Mouse (Mus musculus): ENCODE measurements at regions not wholly inside any gene's neighbourhood (a gene's known extent, or its start where the extent isn't known, plus 50 kb on each side); places are given as distances from the start of the nearest gene placed in this dataset.

DNA sequence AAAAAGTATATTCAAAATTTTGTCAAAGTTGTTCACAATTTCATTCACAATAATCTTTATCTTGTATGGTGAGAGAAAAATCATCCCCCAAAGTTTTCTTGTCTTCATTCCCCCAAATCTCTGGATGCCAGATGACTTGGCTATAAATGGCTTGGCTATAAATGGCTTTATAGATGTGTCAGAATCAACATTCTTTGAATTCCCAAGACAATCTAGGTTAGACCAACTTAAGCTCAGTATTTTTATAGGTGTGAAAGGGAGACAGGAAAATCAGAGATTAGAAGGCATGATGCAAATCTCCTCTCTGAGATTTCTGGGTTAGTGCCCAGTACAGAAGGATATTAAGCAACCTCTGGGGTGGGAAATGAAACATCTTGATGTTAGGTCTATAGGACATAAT is 685.4 kb downstream of the Ttll7 start:
- H3K36me3 ChIP-seq (ENCODE audit: control insufficient read depth, insufficient read depth, low read length, poor library complexity, severe bottlenecking) = no peaks in the 10 kb centered on the region
- no peaks in the 10 kb centered on the region for H3K27me3 ChIP-seq (ENCODE audit: control insufficient read depth, insufficient read depth, low read length, poor library complexity, severe bottlenecking)
- no peak for DNase-seq (ENCODE audit: low read depth, low spot score)

DNA sequence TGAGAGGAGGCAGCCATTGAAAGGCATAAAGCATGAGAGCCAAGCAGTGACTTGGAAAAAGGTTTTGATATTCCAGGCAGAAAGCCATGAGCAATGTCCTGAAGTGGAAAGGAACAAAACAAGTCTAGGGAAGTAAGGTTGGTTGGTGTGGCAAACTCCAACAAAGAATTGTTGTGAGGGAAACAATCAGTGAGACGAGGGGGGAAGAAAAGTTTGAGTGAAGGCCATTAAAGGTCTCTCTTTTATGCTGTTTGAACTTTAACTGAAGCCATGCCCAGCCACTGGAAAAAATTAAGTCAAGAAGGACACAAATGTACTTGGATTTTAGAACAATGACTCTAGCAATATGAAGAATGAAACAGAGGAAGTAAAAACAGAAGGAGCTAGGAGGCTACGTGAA is 680.0 kb downstream of the Ttll7 start:
- Histone ChIP-seq H3K36me3 (ENCODE audit: control insufficient read depth, insufficient read depth, low read length, poor library complexity, severe bottlenecking) (no peaks in the 10 kb centered on the region), H3K27me3 (ENCODE audit: control insufficient read depth, insufficient read depth, low read length, poor library complexity, severe bottlenecking) (no peaks in the 10 kb centered on the region)
- no peak for DNase-seq (ENCODE audit: low read depth, low spot score)

DNA sequence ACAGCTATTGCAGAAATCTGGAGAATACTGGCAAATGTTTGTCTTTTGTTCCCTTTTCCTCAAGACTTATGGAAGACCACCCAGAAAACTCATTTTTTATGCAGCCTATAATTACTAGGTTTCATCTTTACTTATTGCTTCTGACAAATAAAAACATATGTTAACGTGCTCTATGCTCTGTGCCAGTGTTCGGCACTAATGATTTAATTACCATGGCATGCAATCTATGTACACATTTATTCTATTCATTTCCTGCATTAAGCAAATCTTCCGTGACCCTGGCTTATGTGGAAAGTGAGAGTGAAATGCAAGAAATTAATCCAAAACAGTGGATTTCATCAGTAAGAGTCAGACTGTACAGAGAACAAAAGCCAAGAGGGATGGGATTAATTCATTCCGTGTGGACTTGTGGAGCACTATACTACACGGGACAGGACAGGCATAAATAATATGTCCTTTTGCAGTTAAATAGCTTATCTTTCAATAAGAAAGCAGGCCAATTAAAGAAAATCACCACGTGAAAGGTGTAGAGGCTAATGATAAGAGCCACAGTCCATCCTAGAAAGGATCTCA is 679.5 kb downstream of the Ttll7 start:
- Histone ChIP-seq H3K36me3 (ENCODE audit: control insufficient read depth, insufficient read depth, low read length, poor library complexity, severe bottlenecking) (no peaks in the 10 kb centered on the region), H3K27me3 (ENCODE audit: control insufficient read depth, insufficient read depth, low read length, poor library complexity, severe bottlenecking) (no peaks in the 10 kb centered on the region)
- DNase-seq (ENCODE audit: low read depth, low spot score) = no peak
